Mouse (Mus musculus) retina, postnatal 1 day (tissue): Measurements from ENCODE around the gene Wdr62.

Source experiments
- DNase-seq: peaks from one replicate; pipeline ENCODE4 v3.0.0-alpha.2; 2012

Wdr62 gene

DNA sequence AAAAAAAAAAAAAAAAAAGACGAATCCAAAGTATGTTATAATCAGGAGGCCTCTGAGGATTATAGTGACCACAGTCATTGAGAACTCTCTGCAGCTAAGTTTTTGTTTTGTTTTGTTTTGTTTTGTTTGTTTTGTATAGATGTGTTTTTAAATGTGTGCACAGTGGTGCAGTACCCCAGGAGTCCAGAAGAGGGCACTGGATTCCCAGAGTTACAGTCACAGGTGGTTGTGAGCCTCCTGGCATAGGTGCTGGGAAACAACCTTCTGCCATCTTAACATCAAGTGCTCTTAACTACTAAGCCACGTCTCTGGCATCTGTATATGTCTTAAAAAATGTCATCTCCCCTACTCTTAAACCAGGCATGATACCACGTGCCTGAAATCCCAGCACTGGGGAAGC, 20.7 kb upstream of the Wdr62 start:
- peak; percentile 48 for DNase-seq

DNA sequence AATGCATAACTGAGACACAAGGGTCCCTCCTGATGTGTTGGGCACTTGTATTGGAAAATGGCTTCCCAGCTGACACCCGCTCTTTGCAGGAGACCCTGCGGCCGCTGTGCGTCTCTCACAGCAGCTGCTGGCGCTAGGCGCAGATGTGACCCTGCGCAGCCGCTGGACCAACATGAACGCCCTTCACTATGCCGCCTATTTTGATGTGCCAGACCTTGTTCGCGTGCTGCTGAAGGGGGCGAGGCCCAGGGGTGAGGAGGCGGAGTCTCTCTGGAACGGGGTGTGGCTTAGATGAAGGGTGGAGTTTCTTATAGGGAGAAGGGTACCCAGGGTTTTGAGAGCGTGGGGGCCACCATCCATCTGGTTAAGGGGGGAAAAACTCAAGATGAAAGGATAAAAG, 17.0 kb upstream of the Wdr62 start:
- no peak for DNase-seq

DNA sequence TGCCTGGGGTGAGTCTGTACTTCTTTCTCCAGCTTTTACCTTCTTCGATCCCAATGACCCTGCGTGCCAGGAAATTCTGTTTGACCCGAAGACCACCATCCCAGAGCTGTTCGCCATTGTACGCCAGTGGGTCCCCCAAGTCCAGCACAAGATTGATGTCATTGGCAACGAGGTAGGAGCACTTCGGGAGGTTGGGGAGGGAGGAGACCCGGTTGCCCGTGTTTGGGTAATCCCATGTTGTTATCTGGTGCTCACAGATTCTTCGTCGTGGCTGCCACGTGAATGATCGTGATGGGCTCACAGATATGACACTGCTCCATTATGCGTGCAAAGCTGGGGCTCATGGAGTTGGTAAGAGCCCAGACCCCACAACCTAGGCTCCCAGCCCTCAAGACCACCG, 16.6 kb upstream of the Wdr62 start:
- no peak for DNase-seq

DNA sequence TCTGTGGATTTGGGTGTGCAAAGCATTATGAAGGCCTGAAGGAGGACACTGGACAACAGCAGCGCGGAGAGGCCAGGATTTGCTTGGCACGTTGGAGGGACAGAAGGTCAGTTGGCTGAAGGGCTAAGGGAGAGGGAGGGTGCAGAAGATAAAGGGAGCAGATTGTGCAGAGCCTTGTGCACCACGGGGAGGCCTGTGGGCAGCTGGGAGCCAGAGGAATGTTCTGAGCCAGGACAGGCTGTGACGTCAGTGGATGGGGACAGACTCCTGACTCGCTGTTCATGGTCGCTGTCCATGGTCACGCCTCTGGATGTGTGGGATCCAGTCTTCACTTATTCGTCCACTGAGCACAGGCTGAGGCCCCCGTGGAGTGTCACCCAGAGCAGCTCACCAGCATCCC, 14.9 kb upstream of the Wdr62 start:
- no peak for DNase-seq

DNA sequence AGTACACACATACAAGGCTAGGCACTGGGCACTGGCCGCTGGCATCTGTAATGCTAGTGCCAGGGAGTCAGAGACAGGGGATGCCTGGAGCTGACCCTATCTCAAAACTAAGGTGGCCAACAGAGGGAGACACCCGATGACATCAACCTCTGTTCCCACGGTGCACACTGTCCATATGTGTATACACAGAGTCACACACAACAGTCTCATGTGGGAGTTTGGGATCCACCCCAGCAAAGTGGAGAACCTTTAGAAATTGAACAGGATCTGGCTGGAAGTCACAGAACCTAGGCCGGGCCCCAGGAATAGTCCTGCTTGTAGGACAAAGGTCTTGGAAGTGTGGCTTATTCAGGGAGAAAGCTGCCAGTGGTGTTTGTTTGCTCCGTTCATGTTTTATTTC, 14.1 kb upstream of the Wdr62 start:
- DNase-seq = no peak

DNA sequence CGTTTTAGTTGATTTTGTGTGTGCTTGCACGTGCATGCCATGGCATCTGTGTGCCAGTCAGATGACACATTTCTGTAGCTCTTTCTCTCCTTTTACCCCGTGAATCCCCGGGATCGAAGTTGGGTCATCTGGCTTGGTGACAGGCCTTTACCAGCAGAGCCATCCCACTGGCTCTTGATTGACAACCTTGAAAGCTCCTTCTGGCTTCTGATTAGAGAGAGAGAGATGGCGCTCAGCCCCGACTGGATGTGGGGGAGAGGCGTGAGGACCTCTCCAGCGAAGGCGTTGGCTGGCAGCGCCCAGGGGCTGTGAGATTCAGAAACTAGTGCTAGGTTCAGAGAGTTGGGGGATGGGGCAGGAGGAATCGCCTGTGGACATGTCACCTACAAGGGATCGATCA, 13.6 kb upstream of the Wdr62 start:
- DNase-seq = no peak

DNA sequence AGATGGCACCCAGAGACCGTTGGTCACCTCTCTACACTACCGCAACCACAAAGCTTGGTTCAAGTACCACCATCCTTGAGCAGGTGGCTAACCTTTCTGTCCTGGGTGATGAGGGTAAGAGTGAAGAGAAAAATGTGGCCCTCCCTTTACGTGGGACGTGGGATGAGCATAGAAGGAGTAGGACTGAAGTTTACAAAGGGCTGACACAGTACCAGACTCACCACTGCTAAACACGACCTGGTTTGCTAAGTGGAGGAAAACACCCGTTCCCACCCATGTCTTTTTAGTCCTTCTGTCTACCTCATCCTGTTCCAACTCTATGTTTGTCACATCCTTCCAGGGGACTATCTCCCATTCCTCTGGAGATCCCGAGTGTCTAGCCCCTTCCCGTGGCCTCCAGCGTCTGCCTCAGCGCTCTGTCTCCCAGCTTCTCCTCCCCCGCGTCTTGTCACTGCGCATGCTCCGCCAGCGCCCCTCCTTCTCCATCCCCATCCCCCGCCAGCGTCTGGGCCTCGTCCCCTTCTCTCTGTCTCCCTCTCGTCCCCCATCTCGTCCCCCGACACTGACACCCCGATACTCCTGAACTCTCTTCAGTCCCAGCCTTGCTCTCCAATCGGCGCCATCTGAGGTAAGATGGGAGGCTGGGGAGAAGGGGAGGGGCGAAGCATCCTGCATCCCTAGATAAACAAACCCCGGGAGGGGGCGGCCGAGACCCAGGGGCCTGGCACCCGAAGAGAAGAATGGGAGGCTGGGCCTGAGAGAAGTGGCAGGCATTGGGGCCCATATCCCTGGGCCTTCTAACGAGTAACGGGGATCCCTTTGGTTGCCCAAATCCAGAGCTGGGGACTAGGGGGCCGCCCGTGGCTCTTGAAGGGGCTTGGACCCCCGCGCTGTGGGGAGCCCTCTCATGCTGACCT, 11.3 kb upstream of the Wdr62 start, which contains the start of gene Clip3:
Clip3 (plus strand) TSS at position 514 of the 917 bp plus-strand sequence.
- DNase-seq = peak; percentile 92

DNA sequence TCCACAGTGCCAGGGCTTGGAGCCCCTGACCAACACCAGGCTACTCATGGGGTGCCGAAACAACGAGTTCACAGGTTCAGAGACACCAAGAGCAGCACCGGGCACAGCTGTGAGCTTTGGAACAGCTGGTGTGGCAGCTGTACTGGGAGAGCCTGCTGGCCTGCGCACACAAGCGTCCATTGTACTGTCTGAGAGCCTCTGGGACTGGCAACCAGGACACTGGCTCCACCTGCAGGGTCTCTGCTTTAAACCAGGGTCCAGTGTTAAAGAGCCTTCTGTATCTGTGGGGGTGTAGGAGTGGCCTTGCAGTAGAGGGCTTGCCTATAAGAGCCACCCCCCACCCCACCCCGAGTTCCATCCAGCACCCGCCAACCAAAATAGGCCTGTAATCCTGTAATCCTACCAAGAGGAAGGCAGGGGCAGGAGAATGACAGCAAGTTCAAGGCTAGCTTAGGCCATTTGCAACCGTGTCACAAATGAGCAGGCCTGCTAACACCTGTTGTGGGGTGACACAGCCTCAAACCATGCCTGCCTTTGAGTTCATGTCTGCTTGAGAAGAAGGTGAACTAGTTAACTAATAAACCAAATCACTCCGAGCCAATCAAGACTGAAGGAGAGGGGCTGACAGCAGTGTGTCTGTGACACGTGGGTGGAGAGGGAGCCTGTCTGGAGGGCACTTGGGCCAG, 9.6 kb upstream of the Wdr62 start:
- peak; percentile 73 for DNase-seq

DNA sequence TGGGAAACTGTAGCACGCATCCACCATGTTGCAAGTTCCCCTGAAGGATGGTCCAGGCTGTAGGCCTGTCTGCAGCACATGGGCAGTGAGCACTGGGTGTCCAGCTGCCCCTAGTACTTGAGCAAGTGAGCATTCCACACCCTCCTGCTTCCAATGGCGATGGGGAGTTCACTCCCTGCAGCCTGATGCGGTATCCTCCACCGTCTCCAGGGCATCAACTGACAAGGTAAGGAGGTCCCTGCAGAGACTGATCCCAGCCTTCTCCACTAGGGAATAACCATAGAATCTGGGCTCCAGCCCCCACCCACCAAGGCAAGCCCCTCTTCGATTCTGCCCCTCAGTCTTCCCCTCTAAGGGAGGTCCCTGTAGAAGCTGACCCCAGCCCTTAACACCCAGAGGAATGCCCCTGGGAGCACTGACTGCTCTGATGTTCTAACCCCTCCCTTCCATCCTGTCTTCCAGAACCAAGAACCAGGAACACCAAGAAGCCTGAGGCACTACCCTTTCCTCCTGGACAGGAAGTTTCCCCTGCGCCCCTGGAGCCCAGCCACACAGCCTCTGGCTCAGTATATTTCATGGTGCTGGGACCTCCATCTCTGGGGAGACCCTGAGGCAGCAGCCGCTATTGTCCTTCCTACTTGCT, 9.0 kb upstream of the Wdr62 start:
- no peak for DNase-seq

DNA sequence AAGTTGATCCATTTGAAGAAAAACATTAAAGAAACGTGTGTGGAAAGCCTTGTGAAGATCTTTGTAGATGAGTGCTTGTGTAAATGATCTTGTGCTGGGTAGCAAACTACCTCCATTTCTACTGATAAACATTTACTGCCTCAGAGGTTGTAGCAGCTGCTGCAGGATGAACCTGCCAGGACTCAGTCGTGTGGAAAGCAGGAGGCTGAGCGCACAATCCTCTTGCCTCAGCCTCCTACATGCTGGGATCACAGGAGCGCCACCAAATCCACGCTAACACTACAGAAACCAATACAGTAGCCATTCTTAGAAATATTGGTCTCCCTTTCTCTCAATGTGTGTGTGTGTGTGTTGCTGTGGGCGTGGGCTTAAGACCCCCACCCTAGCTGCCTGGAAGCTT, 7.8 kb upstream of the Wdr62 start:
- no peak for DNase-seq

DNA sequence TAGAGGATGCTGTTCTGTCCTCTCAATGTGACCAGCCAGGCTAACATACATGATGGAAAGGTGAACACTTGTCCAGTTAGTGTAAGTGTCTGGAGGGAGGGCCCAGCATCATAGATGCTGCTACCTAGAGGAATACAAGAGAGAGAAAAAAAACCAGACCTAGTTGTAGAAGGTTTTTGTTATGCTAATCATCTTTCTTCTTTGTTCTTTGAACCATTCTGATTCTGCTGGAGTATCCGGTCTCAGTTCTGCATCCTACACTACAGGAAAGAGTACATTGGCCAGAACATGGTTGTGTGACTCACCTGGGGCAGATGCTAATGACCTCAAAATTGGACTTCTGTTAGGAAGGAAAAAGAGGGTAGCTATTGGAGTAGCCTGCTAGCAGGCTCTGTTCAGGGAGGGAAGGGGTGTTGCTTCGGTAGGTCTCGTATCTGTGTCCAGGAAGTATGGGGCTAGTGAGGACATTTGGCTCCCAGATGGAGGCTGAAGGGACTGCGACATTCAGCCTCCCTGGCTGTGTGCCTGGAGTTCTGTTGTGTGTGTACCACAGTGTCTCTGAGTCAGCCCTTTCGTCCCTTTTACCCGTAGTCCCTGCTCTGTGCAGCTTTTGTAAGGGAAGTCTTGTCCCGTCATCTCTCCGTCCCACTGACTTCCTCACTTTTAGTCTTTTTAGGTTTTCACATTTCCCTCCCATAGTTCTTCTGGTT, 6.6 kb upstream of the Wdr62 start:
- no peak for DNase-seq

DNA sequence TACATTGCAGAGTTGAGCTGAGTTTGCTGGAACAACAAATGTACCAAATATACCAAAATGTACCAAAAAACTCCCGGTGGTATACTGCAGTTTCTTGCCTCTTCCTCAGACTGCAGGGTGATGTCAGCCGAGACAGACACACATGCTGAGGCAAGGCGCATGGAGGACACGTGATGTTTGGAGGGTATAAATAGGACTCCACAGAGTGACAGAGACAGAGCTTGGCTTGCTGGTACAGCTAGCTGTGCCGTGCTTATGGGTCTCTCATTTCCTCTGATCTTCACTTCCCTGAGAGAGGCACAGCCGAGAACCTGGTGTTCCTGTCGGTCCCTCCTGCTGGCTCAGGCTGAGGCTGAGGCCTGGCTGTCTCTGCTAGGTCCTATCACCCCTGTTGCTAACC, 2.5 kb upstream of the Wdr62 start:
- no peak for DNase-seq

DNA sequence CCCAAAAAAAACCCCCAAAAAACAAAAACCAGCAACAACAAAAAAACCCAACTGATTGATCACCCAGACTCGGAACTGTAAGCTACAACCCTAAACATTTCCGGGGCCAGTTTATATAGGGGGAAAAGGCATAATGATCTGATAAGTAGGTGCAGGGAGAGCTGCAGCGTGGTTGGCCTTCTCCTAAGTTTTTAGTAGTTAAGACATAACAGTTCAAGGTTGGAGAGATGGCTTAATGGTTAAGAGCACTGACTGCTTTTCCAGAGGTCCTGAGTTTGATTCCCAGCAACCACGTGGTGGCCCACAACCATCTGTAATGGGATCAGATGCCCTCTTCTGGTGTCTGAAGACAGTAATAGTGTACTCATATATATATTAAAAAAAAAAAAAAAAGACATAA, 1.3 kb upstream of the Wdr62 start:
- DNase-seq = no peak

DNA sequence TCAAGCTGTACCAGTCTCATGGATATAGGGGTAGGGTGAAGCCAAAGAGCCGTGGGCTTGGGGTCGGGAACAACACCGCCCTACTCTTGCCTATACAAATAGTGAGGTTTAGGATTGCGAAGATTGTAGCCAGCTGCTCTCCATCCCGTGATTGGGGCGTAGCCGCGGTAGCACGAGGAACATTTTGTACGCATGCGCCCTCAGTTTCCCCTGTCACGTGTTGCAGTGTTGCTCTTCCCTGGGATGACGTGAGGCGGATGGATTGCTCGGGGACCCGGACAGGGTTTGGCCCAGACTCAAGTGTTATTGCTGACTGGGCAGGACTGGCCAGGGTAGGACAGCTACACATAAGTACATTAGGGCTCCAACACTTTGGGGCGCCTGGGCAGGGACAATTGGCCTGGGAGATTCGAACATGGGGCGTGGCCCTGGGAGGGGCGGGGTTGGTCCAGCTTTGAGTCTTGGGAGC, 485 bp upstream of the Wdr62 start:
- peak; percentile 95 for DNase-seq

DNA sequence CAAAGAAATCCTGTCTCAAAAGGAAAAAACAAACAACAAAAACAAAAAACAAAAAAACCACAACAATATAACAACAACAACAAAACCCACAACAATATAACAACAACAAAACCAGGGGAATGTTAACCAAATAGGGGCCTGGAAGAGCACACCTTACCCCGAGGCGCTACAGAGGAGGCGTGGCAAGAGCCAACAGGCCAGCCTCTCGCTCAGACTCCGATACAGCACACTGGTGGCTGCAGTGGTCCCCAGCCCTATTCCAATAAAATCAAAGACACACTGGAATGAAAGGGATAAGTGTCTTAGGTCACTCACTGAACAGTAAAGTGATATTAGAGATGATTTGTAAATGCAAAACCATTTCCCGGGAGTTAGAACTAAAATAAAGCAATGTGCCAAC, 683 bp downstream of the Wdr62 start:
- DNase-seq = no peak

DNA sequence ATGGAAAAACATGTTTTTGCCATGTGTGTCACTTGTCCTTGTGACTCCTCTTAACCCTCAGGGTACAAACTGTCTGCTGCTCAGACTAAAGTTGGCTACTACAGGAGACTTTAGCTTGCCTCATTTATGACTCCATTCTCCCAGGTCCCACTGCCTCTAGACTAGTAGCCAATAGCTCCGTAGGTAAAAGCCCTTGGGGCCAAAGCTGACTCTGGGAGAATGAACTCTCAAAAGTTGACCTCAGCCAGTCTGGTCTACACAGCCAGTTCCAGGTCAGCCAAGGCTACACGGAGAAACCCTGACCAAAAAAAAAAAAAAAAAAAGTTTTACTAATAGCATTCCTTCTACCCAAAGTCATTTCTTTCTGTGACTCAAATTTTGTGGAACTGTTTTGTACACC, 1.3 kb downstream of the Wdr62 start:
- no peak for DNase-seq

DNA sequence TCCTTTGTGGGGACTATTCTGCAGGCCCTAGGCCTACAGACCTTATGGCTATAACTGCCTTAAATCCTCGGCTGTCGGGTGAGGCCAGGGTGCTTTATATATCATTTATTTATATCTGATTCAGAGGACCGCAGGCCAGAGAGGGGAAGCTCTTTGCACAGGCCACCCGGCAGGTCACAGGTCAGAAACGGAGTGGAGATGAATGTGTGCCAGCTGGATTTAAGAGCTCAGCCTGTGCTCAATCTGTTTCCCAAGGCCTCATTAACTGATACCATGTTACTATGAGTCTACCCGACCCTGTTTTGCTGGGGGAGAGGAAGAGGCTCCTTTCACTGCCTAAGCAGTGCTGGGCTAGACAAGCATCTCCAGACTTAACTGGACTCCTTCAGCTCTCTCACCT, 5.8 kb downstream of the Wdr62 start:
- no peak for DNase-seq

DNA sequence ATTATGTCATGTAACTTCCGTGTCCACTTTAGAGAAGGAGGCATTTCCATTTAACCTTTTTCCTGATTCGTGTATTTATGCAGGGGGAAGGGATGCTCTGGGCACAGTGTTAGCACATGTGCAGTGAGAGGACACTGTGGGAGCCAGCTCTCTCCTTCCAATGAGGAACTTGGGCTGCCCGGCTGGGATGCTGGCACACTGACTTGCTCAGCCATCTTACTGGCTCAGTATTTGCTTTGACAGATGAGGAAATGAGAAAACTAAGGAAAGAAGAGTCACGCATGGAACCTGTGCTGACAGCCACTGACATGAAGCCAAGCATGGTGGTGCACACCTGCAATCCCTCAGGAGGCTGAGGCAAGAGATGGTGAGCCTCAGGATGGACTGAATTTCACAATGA, 10.6 kb downstream of the Wdr62 start:
- no peak for DNase-seq

DNA sequence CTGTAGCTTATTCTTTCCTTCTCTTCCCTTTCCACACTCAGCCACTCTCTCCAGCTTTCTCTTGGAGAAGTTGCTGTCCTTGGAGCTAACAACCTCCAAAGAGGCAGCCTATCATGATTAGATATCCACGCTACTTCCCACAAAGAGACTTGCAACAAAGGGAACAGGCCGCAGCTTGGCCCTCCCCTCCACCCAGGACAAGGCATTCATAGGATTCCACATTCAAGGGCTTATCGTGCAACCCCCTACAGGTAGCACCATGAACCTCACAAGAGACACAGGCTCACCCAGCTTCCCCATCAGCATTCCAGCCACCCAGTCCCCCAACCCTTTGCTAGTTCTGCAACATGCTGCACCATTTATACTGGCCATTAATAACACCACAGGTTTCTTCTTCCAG, 13.4 kb downstream of the Wdr62 start:
- no peak for DNase-seq

DNA sequence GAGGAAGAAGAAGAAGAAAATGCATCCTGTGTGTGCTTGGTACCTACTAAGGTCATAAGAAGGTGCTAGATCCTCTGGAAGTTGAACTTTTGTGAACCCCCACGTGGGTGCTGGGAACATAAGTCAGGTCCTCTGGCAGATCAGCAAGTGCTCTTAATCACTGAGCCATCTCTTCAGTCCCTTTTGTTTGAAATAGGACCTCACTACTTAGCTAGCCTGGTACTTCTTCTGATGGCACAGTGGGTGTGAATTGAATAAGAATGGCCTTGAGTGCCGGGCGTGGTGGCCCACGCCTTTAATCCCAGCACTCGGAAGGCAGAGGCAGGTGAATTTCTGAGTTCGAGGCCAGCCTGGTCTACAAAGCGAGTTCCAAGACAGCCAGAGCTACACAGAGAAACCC, 14.3 kb downstream of the Wdr62 start:
- no peak for DNase-seq

DNA sequence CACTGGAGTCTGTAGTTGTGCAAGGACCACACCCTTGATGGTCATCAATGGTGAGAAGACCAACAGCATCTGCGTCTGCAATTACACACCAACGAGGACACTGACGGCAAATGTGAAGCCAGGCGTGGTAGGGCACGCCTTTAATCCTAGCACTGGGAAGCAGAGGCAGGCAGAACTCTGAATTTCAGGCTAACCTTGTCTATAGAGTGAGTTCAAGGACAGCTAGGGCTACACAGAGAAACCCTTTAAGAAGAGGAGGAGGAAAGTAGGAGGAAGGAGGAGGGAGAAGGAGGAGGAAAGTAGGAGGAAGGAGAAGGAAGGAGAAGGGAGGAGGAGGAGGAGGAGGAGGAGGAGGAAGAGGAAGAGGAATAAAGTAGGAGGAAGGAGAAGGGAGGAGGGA, 14.7 kb downstream of the Wdr62 start:
- no peak for DNase-seq

DNA sequence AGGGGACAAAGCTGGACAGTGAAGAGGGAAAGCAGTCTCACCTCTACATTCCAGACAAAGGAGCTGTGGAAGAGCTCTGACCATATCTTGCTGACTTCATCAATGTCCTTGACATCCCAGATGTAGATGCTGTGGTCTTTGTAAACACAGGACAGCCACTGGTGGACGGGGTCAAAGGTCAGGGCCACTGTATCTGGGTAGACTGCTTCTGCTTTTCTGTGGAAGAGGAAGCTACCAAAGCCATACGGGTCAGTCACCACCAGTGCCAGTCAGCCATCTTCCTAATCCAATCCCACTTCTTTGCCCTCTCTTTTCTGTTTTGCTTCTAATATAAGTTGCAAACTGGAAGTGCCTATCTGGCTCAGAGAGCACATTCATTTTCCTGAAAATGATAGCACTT, 15.2 kb downstream of the Wdr62 start:
- no peak for DNase-seq
